Mouse (Mus musculus): ENCODE measurements around the gene Rapsn.

- TF ChIP-seq CTCF (conservative IDR thresholded peaks at IDR 0.05; ENCODE audit: insufficient read depth, insufficient read length, low read depth, low read length): no peak
- TF ChIP-seq POLR2A (IDR thresholded peaks at IDR 0.05; ENCODE audit: low read depth, low read length): no peak
Observed at GRCm38 (mm10) chr2:91088987-91089386, 53.6 kb downstream of the Rapsn start.
